Mouse (Mus musculus): ENCODE results near the gene Tmem163. TPM values are rescaled to one million over a fixed set of nuclear protein-coding genes. Genes with fewer than 3 reads are reported as not detected.
A peak's percentile ranks its signal among the peaks of the same experiment; 100 is the strongest.

The Tmem163 gene
- polyA plus RNA-seq, 1 experiment = 10.6 TPM

GRCm38 (mm10) chr1:127508921-127509320 is 170.4 kb downstream of the Tmem163 start:
- Histone ChIP-seq H3K4me1 (ENCODE audit: control insufficient read depth, insufficient read depth, insufficient read length) (peaks cover 24% of the 10 kb centered on the region; the same call in 1 of the 2 replicates), H3K27me3 (ENCODE audit: control insufficient read depth, insufficient read depth, low read length) (no peaks in the 10 kb centered on the region), H3K27ac (ENCODE audit: insufficient read depth, low read length) (no peak overlapping the region), H3K4me3 (ENCODE audit: extremely low read depth, insufficient read depth, insufficient read length) (no peak overlapping the region), H3K36me3 (ENCODE audit: control insufficient read depth, insufficient read depth, low read length) (0 out of 2 replicates have a peak, but pooled peaks cover 1% of the 10 kb centered on the region)
- TF ChIP-seq CTCF (IDR thresholded peaks at IDR 0.05; ENCODE audit: extremely low read depth, insufficient read depth, insufficient read length, insufficient replicate concordance) (no peak), POLR2A (IDR thresholded peaks at IDR 0.05; ENCODE audit: low read depth, low read length) (no peak)
- 86% methylated on average over 8 of the region's 8 CpGs for WGBS
- DNase-seq (ENCODE audit: low read depth in 1 of 2, low spot score in 2 of 2) = no peak

GRCm38 (mm10) chr1:127508067-127508739 is 171.1 kb downstream of the Tmem163 start:
- peaks cover 22% of the 10 kb centered on the region; the same call in 1 of the 2 replicates for H3K4me1 ChIP-seq (ENCODE audit: control insufficient read depth, insufficient read depth, insufficient read length)
- DNase-seq (ENCODE audit: low read depth in 1 of 2, low spot score in 2 of 2) = no peak
- no peak overlapping the region for H3K27ac ChIP-seq (ENCODE audit: insufficient read depth, low read length)
- no peak for TF ChIP-seq CTCF (IDR thresholded peaks at IDR 0.05; ENCODE audit: extremely low read depth, insufficient read depth, insufficient read length, insufficient replicate concordance)
- no peak for TF ChIP-seq POLR2A (IDR thresholded peaks at IDR 0.05; ENCODE audit: low read depth, low read length)
- no peak overlapping the region for H3K4me3 ChIP-seq (ENCODE audit: extremely low read depth, insufficient read depth, insufficient read length)
- WGBS = 88% methylated on average over 16 of the region's 16 CpGs
- no peaks in the 10 kb centered on the region for H3K27me3 ChIP-seq (ENCODE audit: control insufficient read depth, insufficient read depth, low read length)
- H3K36me3 ChIP-seq (ENCODE audit: control insufficient read depth, insufficient read depth, low read length) = 0 out of 2 replicates have a peak, but pooled peaks cover 1% of the 10 kb centered on the region

- H3K4me1 ChIP-seq (ENCODE audit: control insufficient read depth, insufficient read depth, insufficient read length) = peaks cover 16% of the 10 kb centered on the region; the same call in 1 of the 2 replicates
- WGBS = 83% methylated on average over 10 of the region's 10 CpGs
- TF ChIP-seq POLR2A (IDR thresholded peaks at IDR 0.05; ENCODE audit: low read depth, low read length) (no peak), CTCF (IDR thresholded peaks at IDR 0.05; ENCODE audit: extremely low read depth, insufficient read depth, insufficient read length, insufficient replicate concordance) (no peak)
- H3K4me3 ChIP-seq (ENCODE audit: extremely low read depth, insufficient read depth, insufficient read length) = no peak overlapping the region
- DNase-seq (ENCODE audit: low read depth in 1 of 2, low spot score in 2 of 2) = no peak
- peak overlapping the region; percentile 42; the same call in 1 of the 2 replicates for H3K27ac ChIP-seq (ENCODE audit: insufficient read depth, low read length)
- H3K27me3 ChIP-seq (ENCODE audit: control insufficient read depth, insufficient read depth, low read length) = no peaks in the 10 kb centered on the region
- 0 out of 2 replicates have a peak, but pooled peaks cover 1% of the 10 kb centered on the region for H3K36me3 ChIP-seq (ENCODE audit: control insufficient read depth, insufficient read depth, low read length)
Observed at GRCm38 (mm10) chr1:127507042-127507650, 172.2 kb downstream of the Tmem163 start.

GRCm38 (mm10) chr1:127500701-127501100 is 178.6 kb downstream of the Tmem163 start:
- H3K27ac ChIP-seq (ENCODE audit: insufficient read depth, low read length) = no peak overlapping the region
- peak in 1 of 2 experiments; percentile 65 for DNase-seq (ENCODE audit: low read depth in 1 of 2, low spot score in 2 of 2)
- H3K4me1 ChIP-seq (ENCODE audit: control insufficient read depth, insufficient read depth, insufficient read length) = peaks cover 10% of the 10 kb centered on the region
- WGBS = 40% methylated on average over 17 of the region's 17 CpGs
- TF ChIP-seq CTCF (IDR thresholded peaks at IDR 0.05; ENCODE audit: extremely low read depth, insufficient read depth, insufficient read length, insufficient replicate concordance) = no peak
- no peak for TF ChIP-seq POLR2A (IDR thresholded peaks at IDR 0.05; ENCODE audit: low read depth, low read length)
- no peaks in the 10 kb centered on the region for H3K27me3 ChIP-seq (ENCODE audit: control insufficient read depth, insufficient read depth, low read length)
- H3K36me3 ChIP-seq (ENCODE audit: control insufficient read depth, insufficient read depth, low read length) = 0 out of 2 replicates have a peak, but pooled peaks cover 2% of the 10 kb centered on the region
- no peak overlapping the region for H3K4me3 ChIP-seq (ENCODE audit: extremely low read depth, insufficient read depth, insufficient read length)

- peaks cover 10% of the 10 kb centered on the region for H3K4me1 ChIP-seq (ENCODE audit: control insufficient read depth, insufficient read depth, insufficient read length)
- WGBS = 9% methylated on average over 8 of the region's 8 CpGs
- no peak overlapping the region for H3K27ac ChIP-seq (ENCODE audit: insufficient read depth, low read length)
- TF ChIP-seq CTCF (IDR thresholded peaks at IDR 0.05; ENCODE audit: extremely low read depth, insufficient read depth, insufficient read length, insufficient replicate concordance) (peak; percentile 93; the same call in 1 of the 2 replicates), POLR2A (IDR thresholded peaks at IDR 0.05; ENCODE audit: low read depth, low read length) (no peak)
- no peaks in the 10 kb centered on the region for H3K27me3 ChIP-seq (ENCODE audit: control insufficient read depth, insufficient read depth, low read length)
- DNase-seq (ENCODE audit: low read depth in 1 of 2, low spot score in 2 of 2) = peak in 1 of 2 experiments; percentile 84
- H3K36me3 ChIP-seq (ENCODE audit: control insufficient read depth, insufficient read depth, low read length) = 0 out of 2 replicates have a peak, but pooled peaks cover 4% of the 10 kb centered on the region
- H3K4me3 ChIP-seq (ENCODE audit: extremely low read depth, insufficient read depth, insufficient read length) = no peak overlapping the region
Observed at GRCm38 (mm10) chr1:127500219-127500618, 179.1 kb downstream of the Tmem163 start.

GRCm38 (mm10) chr1:127498746-127499145 is 180.6 kb downstream of the Tmem163 start:
- H3K4me1 ChIP-seq (ENCODE audit: control insufficient read depth, insufficient read depth, insufficient read length) = peaks cover 10% of the 10 kb centered on the region
- H3K36me3 ChIP-seq (ENCODE audit: control insufficient read depth, insufficient read depth, low read length) = 0 out of 2 replicates have a peak, but pooled peaks cover 4% of the 10 kb centered on the region
- no peak overlapping the region for H3K4me3 ChIP-seq (ENCODE audit: extremely low read depth, insufficient read depth, insufficient read length)
- H3K27me3 ChIP-seq (ENCODE audit: control insufficient read depth, insufficient read depth, low read length) = no peaks in the 10 kb centered on the region
- 75% methylated on average over 9 of the region's 9 CpGs for WGBS
- no peak for DNase-seq (ENCODE audit: low read depth in 1 of 2, low spot score in 2 of 2)
- TF ChIP-seq CTCF (IDR thresholded peaks at IDR 0.05; ENCODE audit: extremely low read depth, insufficient read depth, insufficient read length, insufficient replicate concordance) (no peak), POLR2A (IDR thresholded peaks at IDR 0.05; ENCODE audit: low read depth, low read length) (no peak)
- H3K27ac ChIP-seq (ENCODE audit: insufficient read depth, low read length) = no peak overlapping the region
